Mouse (Mus musculus) brain, embryonic 14.5 days (tissue): ENCODE measurements at regions not wholly inside any gene's neighbourhood (a gene's known extent, or its start where the extent isn't known, plus 50 kb on each side); places are given as distances from the start of the nearest gene placed in this dataset.

Source experiments
- CTCF ChIP-seq: fragments of 200-500 bp; IDR thresholded peaks from 2 replicates; pipeline ENCODE4 v1.5.1; 2012; ENCODE audit warnings: inconsistent platforms, mild to moderate bottlenecking, moderate library complexity, borderline replicate concordance; ENCODE audit not compliant: insufficient read depth, insufficient read length; ENCODE audit errors: extremely low read depth
- POLR2A ChIP-seq: fragments of 200-500 bp; IDR thresholded peaks from 2 replicates; pipeline ENCODE4 v1.6.1; 2012; ENCODE audit warnings: mild to moderate bottlenecking, inconsistent platforms, borderline replicate concordance; ENCODE audit not compliant: poor library complexity, insufficient read depth, insufficient read length, severe bottlenecking; ENCODE audit errors: extremely low read depth

DNA sequence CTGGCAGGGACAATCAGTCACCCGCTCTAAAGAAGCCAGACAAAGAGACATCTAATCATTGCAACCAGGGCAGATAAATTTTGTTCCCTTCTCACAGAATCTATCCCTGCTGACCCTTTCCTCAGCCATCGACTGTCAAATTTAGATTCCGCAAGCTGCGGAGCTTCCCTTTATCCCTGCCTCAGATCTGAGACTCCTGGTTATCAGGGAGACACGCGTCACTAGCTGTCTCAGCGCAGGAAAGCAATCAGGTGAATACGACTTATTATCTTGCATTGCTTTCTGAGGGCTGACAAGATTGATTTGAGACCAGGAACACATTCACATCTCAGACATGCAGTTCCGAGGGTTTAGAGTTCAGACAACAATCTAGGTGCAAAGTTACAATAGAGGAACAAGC, 618.3 kb downstream of the Nedd1 start:
- no peak for TF ChIP-seq CTCF
- no peak for TF ChIP-seq POLR2A
